Mouse (Mus musculus) ES-Bruce4 (cell line): ENCODE data around the gene Lrrc41. TPM values are rescaled to one million over a fixed set of nuclear protein-coding genes. Genes with fewer than 3 reads are reported as not detected.

Source experiments
- H3K27ac ChIP-seq: 2 replicates; pipeline ENCODE4 v1.5.1; 2012; ENCODE audit warnings: low read length, inconsistent platforms; ENCODE audit not compliant: insufficient read depth
- H3K27me3 ChIP-seq: 2 replicates; pipeline ENCODE4 v1.6.1; 2012; ENCODE audit warnings: mild to moderate bottlenecking, low read length, inconsistent platforms; ENCODE audit not compliant: control insufficient read depth, poor library complexity, insufficient read depth, severe bottlenecking
- H3K36me3 ChIP-seq: 2 replicates; pipeline ENCODE4 v1.6.1; 2012; ENCODE audit warnings: inconsistent platforms, mild to moderate bottlenecking, low read length, moderate library complexity; ENCODE audit not compliant: control insufficient read depth, poor library complexity, insufficient read depth, severe bottlenecking
- H3K4me1 ChIP-seq: one replicate; pipeline ENCODE4 v1.8.1; 2011; ENCODE audit warnings: low read length; ENCODE audit not compliant: control insufficient read depth, insufficient read depth
- H3K4me3 ChIP-seq: 2 replicates; pipeline ENCODE4 v1.5.1; 2011; ENCODE audit warnings: low read depth, mild to moderate bottlenecking, low read length
- H3K9ac ChIP-seq: 2 replicates; pipeline ENCODE4 v1.6.1; 2012; ENCODE audit warnings: low read depth, mild to moderate bottlenecking, inconsistent platforms; ENCODE audit not compliant: poor library complexity, severe bottlenecking
- H3K9me3 ChIP-seq: replicated peaks from 2 replicates; pipeline ENCODE4 v1.6.1; 2012; ENCODE audit warnings: mild to moderate bottlenecking, low read length, inconsistent platforms; ENCODE audit not compliant: control insufficient read depth, poor library complexity, insufficient read depth, severe bottlenecking
- CTCF ChIP-seq: IDR thresholded peaks from one replicate; pipeline ENCODE4 v1.8.1; 2011; ENCODE audit warnings: low read depth, low read length
- EP300 ChIP-seq: IDR thresholded peaks from 2 replicates; pipeline ENCODE4 v1.6.1; 2011; ENCODE audit warnings: low read depth, low read length; ENCODE audit not compliant: insufficient read depth
- POLR2A ChIP-seq: IDR thresholded peaks from one replicate; pipeline ENCODE4 v1.8.1; 2011; ENCODE audit warnings: low read length; ENCODE audit not compliant: insufficient read depth
- polyA plus RNA-seq: library from polyadenylated mRNA; stranded (reverse); fragments of >200 nt; gene quantifications from 2 replicates; pipeline ENCODE4 v1.2.4, GENCODE M21; 2011; ENCODE audit warnings: low read depth; ENCODE audit not compliant: missing spikeins, insufficient read depth, insufficient read length

Lrrc41 gene
- polyA plus RNA-seq, 1 experiment: 42.7 TPM

- Histone ChIP-seq H3K4me3 (peak within 1 kb of the TSS; percentile 96), H3K9me3 (no peaks in the 10 kb centered on the region), H3K36me3 (peaks cover under 1% of the 10 kb centered on the region; the same call in 1 of the 2 replicates), H3K27ac (peak within 1 kb of the TSS; percentile 60), H3K9ac (peak within 1 kb of the TSS; percentile 84), H3K4me1 (no peaks in the 10 kb centered on the region), H3K27me3 (no peaks in the 10 kb centered on the region)
- TF ChIP-seq CTCF (no peak), POLR2A (peak; percentile 94), EP300 (0 out of 2 replicates have a peak, but pooled peaks have one; percentile 23)
These were observed 48.8 kb downstream of the Lrrc41 start, which contains the start of the genes Rad54l and Pomgnt1 for GRCm38 (mm10) chr4:116123602-116124519. Gene Rad54l (minus strand): TSS chr4:116123690. Gene Pomgnt1 (plus strand): TSS chr4:116123840.

- H3K4me3 ChIP-seq: no peak overlapping the region
- H3K9me3 ChIP-seq: no peaks in the 10 kb centered on the region
- H3K9ac ChIP-seq: no peak overlapping the region
- H3K4me1 ChIP-seq: no peaks in the 10 kb centered on the region
- H3K27me3 ChIP-seq: no peaks in the 10 kb centered on the region
- H3K36me3 ChIP-seq: no peaks in the 10 kb centered on the region
- no peak overlapping the region for H3K27ac ChIP-seq
- TF ChIP-seq EP300: no peak
- TF ChIP-seq POLR2A: no peak
- TF ChIP-seq CTCF: no peak
These were observed 50.8 kb downstream of the Lrrc41 start for GRCm38 (mm10) chr4:116125803-116126386.

- Histone ChIP-seq H3K36me3 (no peaks in the 10 kb centered on the region), H3K9ac (no peak overlapping the region), H3K4me1 (no peaks in the 10 kb centered on the region), H3K27me3 (no peaks in the 10 kb centered on the region), H3K9me3 (no peaks in the 10 kb centered on the region), H3K4me3 (no peak overlapping the region), H3K27ac (0 out of 2 replicates have a peak overlapping the region, but pooled peaks have one; percentile 2)
- no peak for TF ChIP-seq EP300
- no peak for TF ChIP-seq POLR2A
- TF ChIP-seq CTCF: no peak
These were observed 52.9 kb downstream of the Lrrc41 start for GRCm38 (mm10) chr4:116127956-116128355.

- Histone ChIP-seq H3K9ac (no peak overlapping the region), H3K4me3 (no peak overlapping the region), H3K4me1 (no peaks in the 10 kb centered on the region), H3K36me3 (no peaks in the 10 kb centered on the region), H3K27me3 (no peaks in the 10 kb centered on the region), H3K27ac (no peak overlapping the region), H3K9me3 (no peaks in the 10 kb centered on the region)
- no peak for TF ChIP-seq POLR2A
- TF ChIP-seq EP300: no peak
- TF ChIP-seq CTCF: no peak
These were observed 58.1 kb downstream of the Lrrc41 start for GRCm38 (mm10) chr4:116133126-116133525.

GRCm38 (mm10) chr4:116134990-116135389 is 59.9 kb downstream of the Lrrc41 start:
- H3K4me3 ChIP-seq: no peak overlapping the region
- H3K27me3 ChIP-seq: no peaks in the 10 kb centered on the region
- H3K9me3 ChIP-seq: no peaks in the 10 kb centered on the region
- H3K9ac ChIP-seq: no peak overlapping the region
- H3K27ac ChIP-seq: no peak overlapping the region
- no peaks in the 10 kb centered on the region for H3K36me3 ChIP-seq
- no peaks in the 10 kb centered on the region for H3K4me1 ChIP-seq
- no peak for TF ChIP-seq POLR2A
- TF ChIP-seq EP300: no peak
- no peak for TF ChIP-seq CTCF

GRCm38 (mm10) chr4:116137421-116137996 is 62.4 kb downstream of the Lrrc41 start:
- Histone ChIP-seq H3K9me3 (no peaks in the 10 kb centered on the region), H3K9ac (no peak overlapping the region), H3K36me3 (no peaks in the 10 kb centered on the region), H3K27me3 (no peaks in the 10 kb centered on the region), H3K4me3 (no peak overlapping the region), H3K4me1 (peaks cover 2% of the 10 kb centered on the region), H3K27ac (no peak overlapping the region)
- TF ChIP-seq POLR2A (no peak), CTCF (no peak), EP300 (no peak)
